Mouse (Mus musculus) left cerebral cortex, adult 18-20 months (tissue): ENCODE measurements around the gene Slc35a3. TPM values are rescaled to one million over a fixed set of nuclear protein-coding genes. Genes with fewer than 3 reads are reported as not detected.
"Not testable (repeated sequence)": the region's sequence is repeated elsewhere in the genome, so short reads cannot be mapped to it uniquely, and the experiment has no call there.

Experiments
- DNase-seq, 2 experiments: peaks; one replicate each; pipeline ENCODE4 v3.0.0; 2021 to 2022; ENCODE audit warnings: low spot score in 2 of 2, mixed read lengths in 1 of 2
- total RNA-seq, 2 experiments: library from RNA; stranded (reverse); gene quantifications; 2 replicates each; pipeline ENCODE4 v1.2.3; 2021

Slc35a3 gene
- total RNA-seq, 2 experiments from 2014 or later: 15.4 to 16.2 TPM

GRCm38 (mm10) chr3:116702647-116703272, 9.9 kb downstream of the Slc35a3 start:
- no peak for DNase-seq

- DNase-seq: no peak
These were observed 11.0 kb downstream of the Slc35a3 start for GRCm38 (mm10) chr3:116701601-116702000.

- no peak for DNase-seq
These were observed 13.8 kb downstream of the Slc35a3 start for GRCm38 (mm10) chr3:116698786-116699185.

DNA sequence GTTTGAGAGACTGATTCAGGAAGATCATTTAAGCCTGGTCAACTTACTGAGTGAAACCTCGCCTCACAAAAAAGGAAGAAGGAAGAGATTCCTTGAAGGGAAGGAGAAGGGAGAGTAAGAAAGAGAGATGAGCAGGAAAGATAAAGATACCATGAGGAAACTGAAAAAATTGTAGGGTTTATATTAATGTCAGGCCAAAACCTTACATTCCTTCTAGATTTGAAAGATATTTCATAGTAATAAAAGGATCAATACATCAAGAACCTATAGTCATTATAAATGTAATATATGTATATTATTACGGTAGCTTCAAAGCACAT, 17.0 kb downstream of the Slc35a3 start:
- DNase-seq: no peak

- DNase-seq: no peak
These were observed 17.5 kb downstream of the Slc35a3 start for GRCm38 (mm10) chr3:116694955-116695665.

DNA sequence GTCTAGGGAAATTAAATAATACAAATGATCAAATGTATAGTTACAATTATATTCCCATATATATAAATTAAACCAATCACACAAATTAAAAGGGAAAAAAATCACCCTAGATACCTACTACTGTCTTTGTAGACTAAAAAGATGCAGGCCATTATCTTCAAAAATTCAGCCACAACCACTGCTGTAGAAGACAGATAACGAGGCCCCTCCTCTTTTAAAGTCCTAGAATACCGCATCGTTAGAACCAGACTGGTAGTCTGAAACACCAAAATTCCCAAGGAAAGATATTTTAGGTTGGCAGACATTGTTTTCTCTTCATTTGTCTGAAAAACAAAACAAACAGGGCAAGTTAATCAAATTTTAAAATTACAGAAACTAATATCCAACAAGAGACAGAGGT, 18.3 kb downstream of the Slc35a3 start:
- DNase-seq: no peak

- DNase-seq: no peak
These were observed 31.5 kb downstream of the Slc35a3 start, which contains the start of gene Gm43191 for GRCm38 (mm10) chr3:116681160-116681559. Gene Gm43191, minus strand, starts transcription at chr3:116681260.

- DNase-seq: not testable (repeated sequence)
These were observed 48.4 kb downstream of the Slc35a3 start for GRCm38 (mm10) chr3:116664281-116664680.

- peak; percentile 99 for DNase-seq
These were observed 50.2 kb downstream of the Slc35a3 start, which contains the start of gene Mfsd14a for GRCm38 (mm10) chr3:116662463-116662863. Gene Mfsd14a, minus strand, starts transcription at chr3:116662677.

GRCm38 (mm10) chr3:116661870-116662414, 50.7 kb downstream of the Slc35a3 start:
- peak; percentile 25 to 63 for DNase-seq

DNA sequence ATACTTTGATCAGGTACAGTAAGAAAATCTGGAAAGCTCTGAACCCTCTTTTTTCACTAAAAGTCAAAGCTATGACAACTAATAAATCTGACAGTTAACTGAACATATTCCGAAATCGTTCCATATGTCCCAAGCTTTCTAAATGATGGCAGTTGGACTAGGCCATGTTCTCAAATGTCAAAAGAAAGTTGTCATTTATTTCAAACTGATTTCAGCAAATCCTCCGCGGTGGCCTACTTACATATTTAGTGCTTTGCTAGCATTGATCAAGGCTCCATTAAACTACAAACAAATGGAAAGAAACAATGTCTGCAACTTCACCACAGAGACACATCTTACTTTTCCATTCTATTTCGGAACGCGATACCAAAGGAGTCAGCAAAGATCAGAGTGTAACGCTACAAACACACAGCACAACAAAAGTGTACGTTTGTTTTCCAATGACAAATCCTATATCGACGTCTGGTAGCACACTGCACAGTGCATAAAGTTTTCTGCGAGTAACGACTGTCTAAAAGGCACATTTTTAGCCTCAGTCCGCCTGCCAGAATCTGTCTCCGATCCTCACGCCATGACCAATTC, 51.3 kb downstream of the Slc35a3 start:
- no peak for DNase-seq

DNA sequence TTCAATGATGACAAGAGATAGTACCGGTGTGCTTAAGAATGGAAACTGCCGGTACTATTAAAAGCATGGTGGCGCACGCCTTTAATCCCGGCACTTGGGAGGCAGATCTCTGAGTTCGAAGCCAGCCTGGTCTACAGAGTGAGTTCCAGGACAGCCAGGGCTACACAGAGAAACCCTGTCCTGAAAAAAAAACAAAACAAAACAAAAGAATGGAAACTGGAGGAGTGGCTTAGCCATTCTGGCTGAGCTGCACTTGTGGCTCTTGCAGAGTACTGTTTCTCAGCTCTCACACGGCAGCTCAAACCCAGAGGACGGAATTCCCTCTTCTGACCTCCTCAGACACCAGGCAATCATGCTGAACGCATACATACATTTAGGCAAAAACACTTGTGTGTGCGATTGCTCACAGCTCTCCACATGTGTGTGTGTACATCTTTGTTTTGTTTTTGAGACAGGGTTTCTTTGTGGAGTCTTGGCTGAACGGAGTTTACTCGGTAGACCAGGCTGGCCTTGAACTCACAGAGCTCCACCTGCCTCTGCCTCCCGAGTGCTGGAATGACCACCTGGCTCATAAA, 52.7 kb downstream of the Slc35a3 start:
- no peak for DNase-seq

GRCm38 (mm10) chr3:116658928-116659565, 53.6 kb downstream of the Slc35a3 start:
- DNase-seq: no peak

DNA sequence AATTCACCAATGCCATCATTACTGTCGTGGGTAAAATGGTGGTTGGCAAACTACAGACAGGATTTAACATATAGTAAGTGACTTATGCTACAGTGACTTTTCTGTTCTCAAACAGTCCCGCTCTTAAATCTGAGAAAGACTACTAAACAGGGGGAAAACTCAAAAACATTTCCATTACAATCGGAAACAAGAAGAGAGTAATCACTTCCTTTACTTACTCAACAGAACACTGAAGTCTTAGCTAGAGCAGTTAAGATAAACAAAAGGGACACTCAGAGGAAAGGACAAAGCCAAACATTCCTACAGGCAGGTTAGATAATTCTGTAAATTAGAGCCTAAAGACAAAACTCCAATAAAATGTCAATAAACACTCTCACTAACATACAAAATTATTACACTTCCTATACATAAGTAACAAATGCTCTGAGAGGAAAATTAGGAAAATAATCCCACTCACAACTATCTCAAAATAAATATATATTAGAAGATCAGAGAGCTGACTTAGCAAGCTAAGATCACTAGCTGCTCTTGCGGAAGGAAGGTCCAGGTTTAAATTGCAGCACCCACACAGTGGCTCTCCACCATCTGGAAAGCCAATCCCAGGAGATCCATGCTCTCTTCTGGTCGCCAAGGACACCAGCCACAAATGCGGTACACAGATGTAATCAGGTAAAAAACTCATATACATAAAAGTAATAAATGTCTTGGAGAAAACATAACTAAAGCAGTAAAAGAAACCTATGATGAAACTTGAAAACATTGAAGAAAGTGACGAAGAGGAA, 56.3 kb downstream of the Slc35a3 start:
- no peak for DNase-seq

DNA sequence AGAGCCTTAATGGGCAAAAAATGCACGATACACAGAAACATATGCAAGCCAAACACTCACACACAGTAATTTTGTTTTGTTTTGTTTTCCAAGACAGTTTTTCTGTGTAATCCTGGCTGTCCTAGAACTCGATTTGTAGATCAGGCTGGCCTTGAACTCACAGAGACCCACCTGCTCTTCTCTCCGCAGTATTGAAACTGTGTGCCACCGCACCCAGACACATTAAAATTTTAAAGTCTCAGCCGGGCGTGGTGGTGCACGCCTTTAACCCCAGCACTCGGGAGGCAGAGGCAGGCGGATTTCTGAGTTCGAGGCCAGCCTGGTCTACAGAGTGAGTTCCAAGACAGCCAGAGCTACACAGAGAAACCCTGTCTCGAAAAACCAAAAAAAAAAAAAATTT, 58.6 kb downstream of the Slc35a3 start:
- not testable (repeated sequence) for DNase-seq

GRCm38 (mm10) chr3:116653278-116653945, 59.2 kb downstream of the Slc35a3 start:
- DNase-seq: no peak

DNA sequence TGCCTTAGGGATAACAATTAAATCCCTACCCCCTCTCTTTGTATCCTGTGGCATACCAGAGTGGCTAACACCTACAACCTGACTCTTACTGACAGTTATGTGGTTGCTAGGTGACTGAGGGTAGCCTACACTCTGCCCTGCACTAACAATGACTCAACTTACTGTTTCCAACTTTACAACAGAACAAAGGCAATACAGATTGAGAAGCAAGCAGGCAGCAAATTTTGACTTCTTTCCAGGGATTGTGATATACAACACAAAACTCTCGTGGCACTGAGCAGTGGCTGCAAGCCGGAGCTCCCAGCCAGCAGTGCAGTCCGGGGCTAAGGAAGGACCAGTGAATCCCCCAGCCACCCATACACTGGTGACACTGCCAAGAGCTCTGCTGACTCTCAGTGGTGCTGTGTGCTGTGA, 60.6 kb downstream of the Slc35a3 start:
- DNase-seq: no peak

GRCm38 (mm10) chr3:116650698-116651097, 61.9 kb downstream of the Slc35a3 start:
- DNase-seq: no peak

- no peak for DNase-seq
These were observed 63.8 kb downstream of the Slc35a3 start for GRCm38 (mm10) chr3:116648805-116649204.

- no peak for DNase-seq
These were observed 66.2 kb downstream of the Slc35a3 start for GRCm38 (mm10) chr3:116646387-116646786.
